Mouse (Mus musculus): ENCODE measurements around the gene Dapk1.

DNA sequence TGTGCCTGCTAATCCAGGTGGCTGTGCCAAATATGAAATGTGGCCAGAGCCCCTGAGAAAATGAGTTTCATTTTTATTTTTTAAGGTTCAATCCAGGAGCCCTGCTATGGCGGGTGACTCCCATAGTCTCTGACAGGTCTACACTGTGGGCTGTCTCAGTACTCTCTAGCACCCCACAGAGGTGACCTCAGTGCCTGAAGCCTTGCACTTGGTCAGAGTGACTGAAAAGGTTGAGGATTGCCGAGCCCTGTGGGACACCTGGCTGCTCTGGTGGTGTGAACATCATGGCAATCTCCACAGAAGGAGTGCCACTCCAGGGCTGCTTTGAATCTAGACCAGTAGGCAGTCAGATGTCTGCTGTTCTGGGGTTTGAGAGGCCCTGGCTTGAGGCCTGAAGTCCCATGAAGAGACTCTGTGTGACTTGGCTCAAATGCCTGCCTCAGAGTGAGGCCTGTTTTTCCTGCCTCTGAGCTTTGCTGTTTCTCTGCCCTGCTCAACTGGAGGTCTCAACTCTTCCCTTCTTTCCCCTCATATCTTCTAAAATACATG lies 52.3 kb downstream of the Dapk1 start:
- TF ChIP-seq EP300 (IDR thresholded peaks at IDR 0.05; ENCODE audit: insufficient read depth, low read depth, low read length) = peak; percentile 89
- peak; percentile 46 for TF ChIP-seq CTCF (IDR thresholded peaks at IDR 0.05)
- TF ChIP-seq POLR2A (IDR thresholded peaks at IDR 0.05; ENCODE audit: insufficient read depth, low read depth, low read length) = 0 out of 2 replicates have a peak, but pooled peaks have one; percentile 18

Data from heart, adult 2 months (tissue).